Mouse (Mus musculus): ENCODE measurements around the gene Stk19. TPM values are rescaled to one million over a fixed set of nuclear protein-coding genes. Genes with fewer than 3 reads are reported as not detected.
"Not testable (repeated sequence)": the region's sequence is repeated elsewhere in the genome, so short reads cannot be mapped to it uniquely, and the experiment has no call there.

Stk19 gene
- polyA plus RNA-seq, 1 experiment from 2014 or later: 27.1 TPM

DNA sequence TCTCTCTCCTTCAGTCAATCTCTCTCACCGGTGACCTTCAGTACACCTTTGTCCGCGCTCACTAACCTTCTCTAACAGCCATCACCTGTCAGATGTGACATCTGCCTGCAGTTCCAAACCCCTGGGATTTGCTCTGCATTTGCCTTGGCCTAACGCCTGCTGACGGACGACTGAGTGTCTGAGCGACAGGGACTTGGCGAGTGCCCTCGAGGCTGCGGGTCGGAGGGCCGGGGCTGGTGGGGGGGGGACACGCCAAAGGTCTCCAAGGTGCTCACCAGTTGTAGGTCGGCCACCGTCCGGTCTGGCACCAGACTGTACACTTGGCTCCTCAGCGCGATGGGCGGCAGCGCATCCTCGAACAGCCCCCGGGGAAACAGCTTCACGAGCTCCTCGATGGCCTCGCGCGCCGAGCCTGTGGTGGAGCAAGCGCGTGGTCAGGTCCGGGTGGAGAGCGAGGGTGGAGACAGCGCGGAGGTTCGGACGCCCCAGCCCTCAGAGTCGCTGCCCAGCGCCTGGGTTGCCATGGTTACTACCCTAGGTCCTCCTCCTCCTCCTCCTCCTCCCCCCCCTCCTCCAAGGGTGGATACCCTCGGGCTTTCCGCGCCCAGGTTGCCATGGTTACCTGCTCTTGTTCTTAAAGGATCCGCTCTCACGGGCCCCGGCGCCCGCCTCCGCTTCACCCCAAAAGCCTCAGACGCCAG lies 440 bp downstream of the Stk19 start:
- H3K36me3 ChIP-seq (ENCODE audit: control insufficient read depth, insufficient read depth, low read length): peaks cover 10% of the 10 kb centered on the region
- DNase-seq (ENCODE audit: low spot score) (no peak), ATAC-seq (replicated peaks; ENCODE audit: low FRiP score) (peak; percentile 78)
- H3K9me3 ChIP-seq (ENCODE audit: control insufficient read depth, low read length): no peaks in the 10 kb centered on the region
- H3K4me1 ChIP-seq (replicated peaks; ENCODE audit: control insufficient read depth, insufficient read depth, low read length): peaks cover 24% of the 10 kb centered on the region
- no peak overlapping the region; the same call in 1 of the 2 replicates for H3K27ac ChIP-seq (ENCODE audit: low read depth, low read length)
- peak overlapping the region; percentile 71 for H3K4me3 ChIP-seq (ENCODE audit: low read depth, low read length)
- peak overlapping the region; percentile 66 for H3K9ac ChIP-seq (ENCODE audit: low read depth, low read length)
- peak overlapping the region; percentile 92 for H3K4me2 ChIP-seq
- no peaks in the 10 kb centered on the region for H3K27me3 ChIP-seq (replicated peaks; ENCODE audit: control insufficient read depth, insufficient read depth, low read length)
- 5% methylated on average over 45 of the region's 48 CpGs for WGBS

DNA sequence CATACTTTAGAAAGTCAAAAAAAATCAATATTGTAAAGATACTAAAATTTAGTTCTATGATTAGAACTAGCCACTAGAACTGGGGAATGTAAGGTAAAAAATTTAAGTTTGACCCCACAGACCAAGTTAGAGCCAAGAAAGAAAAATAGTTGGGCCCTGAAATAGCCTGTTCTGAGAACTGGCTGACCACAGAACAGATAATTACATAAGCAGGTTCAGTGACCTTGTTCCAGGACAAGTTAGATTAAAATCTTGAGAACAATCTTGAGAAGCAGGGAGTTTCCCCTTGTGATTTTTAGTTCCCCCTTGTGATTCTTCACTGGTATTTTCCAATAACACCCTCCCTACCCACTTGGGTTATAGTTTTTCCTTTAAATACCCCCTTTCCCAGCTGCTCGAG lies 6.0 kb downstream of the Stk19 start:
- ATAC-seq (replicated peaks; ENCODE audit: low FRiP score): not testable (repeated sequence)
- 89% methylated on average over 1 of the region's 1 CpGs for WGBS

DNA sequence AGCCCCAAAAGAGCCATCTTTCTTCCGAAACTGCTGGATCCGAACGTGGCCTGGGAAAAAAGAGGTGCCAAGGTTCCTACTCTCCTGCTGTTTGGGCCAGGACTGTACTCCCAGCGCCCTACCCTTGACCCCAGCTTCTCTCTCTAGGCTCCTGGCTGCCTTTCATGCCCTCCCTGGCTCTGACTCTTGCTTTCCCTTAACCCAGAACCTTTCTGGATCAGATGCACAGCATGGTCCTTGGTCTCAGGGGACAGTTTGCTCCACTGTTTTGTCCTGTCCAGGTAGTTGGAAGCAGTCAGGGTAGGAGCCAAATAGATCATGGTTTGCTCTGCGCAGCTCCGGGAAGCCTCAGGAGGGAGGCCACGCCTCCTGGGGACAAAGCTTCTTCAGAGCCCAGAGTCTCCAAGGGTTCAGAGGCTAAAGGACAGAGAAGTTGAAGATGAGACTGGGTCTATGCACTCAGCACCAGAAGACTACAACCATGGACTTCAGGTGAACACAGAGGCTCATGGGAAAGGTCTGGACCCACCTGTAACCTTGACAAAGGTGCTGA lies 21.9 kb downstream of the Stk19 start:
- H3K9ac ChIP-seq (ENCODE audit: low read depth, low read length): no peak overlapping the region
- 69% methylated on average over 7 of the region's 7 CpGs for WGBS
- no peaks in the 10 kb centered on the region for H3K36me3 ChIP-seq (ENCODE audit: control insufficient read depth, insufficient read depth, low read length)
- H3K27me3 ChIP-seq (replicated peaks; ENCODE audit: control insufficient read depth, insufficient read depth, low read length): no peaks in the 10 kb centered on the region
- H3K4me3 ChIP-seq (ENCODE audit: low read depth, low read length): no peak overlapping the region
- no peaks in the 10 kb centered on the region for H3K4me1 ChIP-seq (replicated peaks; ENCODE audit: control insufficient read depth, insufficient read depth, low read length)
- no peak overlapping the region for H3K27ac ChIP-seq (ENCODE audit: low read depth, low read length)
- DNase-seq (ENCODE audit: low spot score): no peak
- H3K9me3 ChIP-seq (ENCODE audit: control insufficient read depth, low read length): no peaks in the 10 kb centered on the region
- no peak for ATAC-seq (replicated peaks; ENCODE audit: low FRiP score)
- no peak overlapping the region for H3K4me2 ChIP-seq

More for the DNA sequence above, 6.0 kb downstream of the Stk19 start:
- H3K27me3 ChIP-seq (replicated peaks; ENCODE audit: control insufficient read depth, insufficient read depth, low read length); H3K9ac ChIP-seq (ENCODE audit: low read depth, low read length); H3K4me2 ChIP-seq; H3K9me3 ChIP-seq (ENCODE audit: control insufficient read depth, low read length); H3K4me3 ChIP-seq (ENCODE audit: low read depth, low read length); H3K4me1 ChIP-seq (replicated peaks; ENCODE audit: control insufficient read depth, insufficient read depth, low read length); H3K27ac ChIP-seq (ENCODE audit: low read depth, low read length); DNase-seq (ENCODE audit: low spot score): not testable (repeated sequence)
- peaks cover 28% of the 10 kb centered on the region for H3K36me3 ChIP-seq (ENCODE audit: control insufficient read depth, insufficient read depth, low read length)

DNA sequence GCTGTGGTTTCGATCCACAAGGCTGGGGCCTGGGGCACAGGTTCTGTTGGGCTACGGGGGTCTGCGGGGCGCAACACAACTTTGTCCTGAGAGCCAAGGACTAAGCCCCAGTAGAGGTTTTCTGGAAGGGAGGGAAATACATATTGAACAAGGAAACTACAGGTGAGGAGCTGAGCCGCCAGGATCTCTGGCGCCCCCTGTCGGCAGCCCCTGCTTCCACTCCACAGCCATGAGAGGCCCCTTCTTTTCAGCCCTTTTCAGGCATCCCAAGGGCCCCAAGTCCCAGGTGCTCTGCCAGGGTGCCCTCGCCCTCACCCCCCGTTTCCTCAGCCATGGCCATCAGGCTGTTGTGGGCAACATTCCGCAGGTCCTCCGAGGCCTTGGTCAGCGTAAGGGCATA lies 23.0 kb downstream of the Stk19 start:
- ATAC-seq (replicated peaks; ENCODE audit: low FRiP score); H3K27ac ChIP-seq (ENCODE audit: low read depth, low read length); H3K36me3 ChIP-seq (ENCODE audit: control insufficient read depth, insufficient read depth, low read length); DNase-seq (ENCODE audit: low spot score); H3K9me3 ChIP-seq (ENCODE audit: control insufficient read depth, low read length); H3K4me3 ChIP-seq (ENCODE audit: low read depth, low read length); H3K9ac ChIP-seq (ENCODE audit: low read depth, low read length); H3K4me2 ChIP-seq; H3K4me1 ChIP-seq (replicated peaks; ENCODE audit: control insufficient read depth, insufficient read depth, low read length); H3K27me3 ChIP-seq (replicated peaks; ENCODE audit: control insufficient read depth, insufficient read depth, low read length): not testable (repeated sequence)
- 48% methylated on average over 12 of the region's 12 CpGs for WGBS

DNA sequence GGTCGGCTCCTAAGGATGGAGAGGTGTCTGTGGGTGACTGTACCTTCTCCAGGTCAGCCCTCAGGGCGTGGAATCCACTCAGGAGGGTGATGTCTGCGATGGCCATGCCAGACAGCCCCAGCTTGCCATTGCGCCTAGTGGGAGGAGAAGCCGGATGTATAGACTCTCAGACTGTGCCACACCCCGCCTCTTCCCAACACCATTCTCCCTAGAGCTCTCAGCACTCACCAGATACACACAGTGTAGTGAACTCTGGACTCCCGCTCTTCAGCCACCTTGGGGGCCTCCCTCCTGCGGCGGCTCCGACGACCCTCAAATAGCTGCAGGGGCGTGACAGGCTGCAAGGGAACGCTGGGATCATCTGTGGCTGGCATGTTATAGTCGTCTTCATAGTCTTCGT lies 25.5 kb downstream of the Stk19 start:
- WGBS: 64% methylated on average over 15 of the region's 15 CpGs
- Histone ChIP-seq H3K27ac (ENCODE audit: low read depth, low read length) (no peak overlapping the region), H3K9me3 (ENCODE audit: control insufficient read depth, low read length) (no peaks in the 10 kb centered on the region), H3K4me1 (replicated peaks; ENCODE audit: control insufficient read depth, insufficient read depth, low read length) (no peaks in the 10 kb centered on the region), H3K9ac (ENCODE audit: low read depth, low read length) (no peak overlapping the region), H3K36me3 (ENCODE audit: control insufficient read depth, insufficient read depth, low read length) (no peaks in the 10 kb centered on the region), H3K4me2 (no peak overlapping the region), H3K4me3 (ENCODE audit: low read depth, low read length) (no peak overlapping the region), H3K27me3 (replicated peaks; ENCODE audit: control insufficient read depth, insufficient read depth, low read length) (no peaks in the 10 kb centered on the region)
- ATAC-seq (replicated peaks; ENCODE audit: low FRiP score): no peak
- DNase-seq (ENCODE audit: low spot score): no peak

DNA sequence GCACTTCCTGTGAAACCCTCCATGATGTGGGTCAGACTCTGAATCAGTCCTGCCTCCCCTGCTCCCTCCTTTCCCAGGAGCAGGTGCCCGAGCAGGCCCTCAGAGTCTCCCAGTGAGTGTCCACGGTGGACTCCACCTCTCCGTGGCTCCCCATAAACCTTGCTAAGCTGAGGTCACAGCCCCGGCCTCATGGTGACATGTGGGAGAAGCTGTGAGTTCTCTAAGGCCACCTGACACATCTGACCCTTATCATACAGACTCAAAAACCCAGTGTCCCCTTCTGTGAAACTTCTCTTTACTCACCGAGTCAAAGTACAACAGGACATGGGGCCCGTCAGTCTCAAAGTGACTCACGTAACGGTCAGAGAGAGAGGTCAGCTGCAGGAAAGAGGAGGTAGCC lies 25.9 kb downstream of the Stk19 start:
- DNase-seq (ENCODE audit: low spot score); H3K4me2 ChIP-seq; ATAC-seq (replicated peaks; ENCODE audit: low FRiP score); H3K27me3 ChIP-seq (replicated peaks; ENCODE audit: control insufficient read depth, insufficient read depth, low read length); H3K4me3 ChIP-seq (ENCODE audit: low read depth, low read length); H3K27ac ChIP-seq (ENCODE audit: low read depth, low read length); H3K36me3 ChIP-seq (ENCODE audit: control insufficient read depth, insufficient read depth, low read length); H3K9me3 ChIP-seq (ENCODE audit: control insufficient read depth, low read length); H3K4me1 ChIP-seq (replicated peaks; ENCODE audit: control insufficient read depth, insufficient read depth, low read length); H3K9ac ChIP-seq (ENCODE audit: low read depth, low read length): not testable (repeated sequence)
- WGBS: 75% methylated on average over 8 of the region's 8 CpGs

DNA sequence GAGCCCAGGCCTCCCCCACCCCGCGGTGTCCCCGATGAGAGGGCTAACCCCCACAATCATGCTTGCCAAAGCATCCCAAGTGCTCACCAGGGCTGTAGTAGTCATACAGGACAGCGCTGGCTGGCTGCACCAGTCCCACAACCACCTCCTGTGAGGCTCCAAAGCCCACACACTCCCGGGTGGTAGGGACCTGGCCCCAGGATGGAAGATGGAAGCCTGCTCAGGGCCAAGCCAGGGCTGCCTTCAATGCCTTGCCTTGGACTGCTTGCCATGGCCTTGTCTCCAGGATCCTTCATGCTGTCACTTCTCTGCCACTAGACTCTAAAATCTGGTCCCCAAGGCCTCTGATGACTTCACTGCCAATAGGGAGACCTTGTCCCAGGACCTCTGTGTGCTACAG lies 26.3 kb downstream of the Stk19 start:
- H3K4me2 ChIP-seq; DNase-seq (ENCODE audit: low spot score): not testable (repeated sequence)

DNA sequence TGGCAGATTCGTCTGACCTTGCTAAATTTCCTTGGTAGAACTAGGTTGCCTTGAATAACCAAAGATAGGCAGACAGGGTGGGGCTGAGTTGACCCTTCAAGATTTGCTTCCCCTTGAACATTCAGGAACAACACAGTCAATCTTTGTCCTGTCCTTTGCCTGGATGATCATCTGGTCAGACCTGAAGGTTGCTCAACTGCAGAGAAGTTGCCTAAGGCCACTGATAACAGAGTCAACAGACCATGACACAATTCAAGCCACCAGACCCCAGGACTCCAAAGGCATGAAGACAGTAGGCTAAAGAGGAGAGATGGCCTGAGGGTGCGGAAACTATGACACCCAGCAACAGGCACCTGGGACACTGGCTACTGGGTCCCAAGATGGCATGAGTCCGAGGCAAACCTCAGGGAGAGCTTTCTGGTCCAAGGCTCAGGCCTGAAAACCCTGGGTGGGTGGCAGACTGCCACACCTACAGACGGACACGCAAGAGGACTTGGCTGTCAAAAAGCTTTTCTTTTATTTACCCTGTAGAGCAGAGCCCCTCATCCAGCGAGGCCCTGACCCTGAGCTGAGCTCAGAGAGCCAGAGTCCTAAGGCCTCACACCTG lies 28.0 kb downstream of the Stk19 start:
- no peaks in the 10 kb centered on the region for H3K27me3 ChIP-seq (replicated peaks; ENCODE audit: control insufficient read depth, insufficient read depth, low read length)
- peaks cover 4% of the 10 kb centered on the region; the same call in 1 of the 2 replicates for H3K9me3 ChIP-seq (ENCODE audit: control insufficient read depth, low read length)
- H3K4me3 ChIP-seq (ENCODE audit: low read depth, low read length): no peak overlapping the region
- no peak overlapping the region for H3K27ac ChIP-seq (ENCODE audit: low read depth, low read length)
- no peak for DNase-seq (ENCODE audit: low spot score)
- ATAC-seq (replicated peaks; ENCODE audit: low FRiP score): no peak
- no peaks in the 10 kb centered on the region for H3K4me1 ChIP-seq (replicated peaks; ENCODE audit: control insufficient read depth, insufficient read depth, low read length)
- H3K9ac ChIP-seq (ENCODE audit: low read depth, low read length): no peak overlapping the region
- H3K36me3 ChIP-seq (ENCODE audit: control insufficient read depth, insufficient read depth, low read length): no peaks in the 10 kb centered on the region
- H3K4me2 ChIP-seq: no peak overlapping the region
- WGBS: 78% methylated on average over 6 of the region's 6 CpGs

More for the DNA sequence above, 26.3 kb downstream of the Stk19 start:
- not testable (repeated sequence) for H3K9me3 ChIP-seq (ENCODE audit: control insufficient read depth, low read length); H3K27ac ChIP-seq (ENCODE audit: low read depth, low read length); H3K4me1 ChIP-seq (replicated peaks; ENCODE audit: control insufficient read depth, insufficient read depth, low read length); H3K9ac ChIP-seq (ENCODE audit: low read depth, low read length); H3K4me3 ChIP-seq (ENCODE audit: low read depth, low read length); ATAC-seq (replicated peaks; ENCODE audit: low FRiP score); H3K27me3 ChIP-seq (replicated peaks; ENCODE audit: control insufficient read depth, insufficient read depth, low read length); H3K36me3 ChIP-seq (ENCODE audit: control insufficient read depth, insufficient read depth, low read length)
- 84% methylated on average over 5 of the region's 5 CpGs for WGBS

DNA sequence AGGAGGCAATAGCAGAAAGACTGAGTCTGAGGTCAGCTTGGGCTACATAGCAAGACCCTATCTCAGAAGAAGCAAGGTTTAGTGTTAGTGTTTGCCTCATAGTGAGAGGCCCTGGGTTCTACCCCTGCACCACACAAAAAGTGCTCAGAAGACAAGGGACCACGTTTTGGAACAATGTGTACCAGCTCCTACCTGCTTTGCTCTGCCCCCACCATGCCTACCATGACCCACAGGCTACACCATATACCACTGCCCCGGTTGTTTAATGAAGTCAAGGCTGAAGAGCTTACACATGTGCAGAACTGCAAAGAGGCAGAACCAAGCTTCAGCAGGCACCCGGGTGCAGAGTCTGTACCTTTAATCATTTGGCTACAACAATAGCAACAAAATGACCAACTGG lies 29.6 kb downstream of the Stk19 start:
- Histone ChIP-seq H3K27me3 (replicated peaks; ENCODE audit: control insufficient read depth, insufficient read depth, low read length) (no peaks in the 10 kb centered on the region), H3K36me3 (ENCODE audit: control insufficient read depth, insufficient read depth, low read length) (no peaks in the 10 kb centered on the region), H3K4me1 (replicated peaks; ENCODE audit: control insufficient read depth, insufficient read depth, low read length) (no peaks in the 10 kb centered on the region), H3K9ac (ENCODE audit: low read depth, low read length) (no peak overlapping the region), H3K27ac (ENCODE audit: low read depth, low read length) (no peak overlapping the region), H3K4me2 (no peak overlapping the region), H3K9me3 (ENCODE audit: control insufficient read depth, low read length) (peaks cover 4% of the 10 kb centered on the region; the same call in 1 of the 2 replicates), H3K4me3 (ENCODE audit: low read depth, low read length) (no peak overlapping the region)
- no peak for ATAC-seq (replicated peaks; ENCODE audit: low FRiP score)
- 58% methylated on average over 3 of the region's 3 CpGs for WGBS
- no peak for DNase-seq (ENCODE audit: low spot score)

Data from liver, embryonic 11.5 days (tissue).